Mouse (Mus musculus) right cerebral cortex, adult 18-20 months (tissue): ENCODE results near the gene Ifitm6.
A peak's percentile ranks its signal among the peaks of the same experiment; 100 is the strongest.
"Not testable (repeated sequence)": the region's sequence is repeated elsewhere in the genome, so short reads cannot be mapped to it uniquely, and the experiment has no call there.

Experiments used
- DNase-seq: peaks from one replicate; pipeline ENCODE4 v3.0.0; 2022; ENCODE audit warnings: mixed read lengths

The Ifitm6 gene

GRCm38 (mm10) chr7:141040867-141041606 lies 23.3 kb upstream of the Ifitm6 start:
- no peak for DNase-seq

- DNase-seq = no peak
These were observed 21.8 kb upstream of the Ifitm6 start for GRCm38 (mm10) chr7:141039386-141040107.

- DNase-seq = no peak
These were observed 20.6 kb upstream of the Ifitm6 start for GRCm38 (mm10) chr7:141038090-141039032.

- DNase-seq = not testable (repeated sequence)
These were observed 18.9 kb upstream of the Ifitm6 start for GRCm38 (mm10) chr7:141036624-141037023.

GRCm38 (mm10) chr7:141032458-141033167 lies 14.9 kb upstream of the Ifitm6 start:
- DNase-seq = no peak

GRCm38 (mm10) chr7:141030390-141030789 lies 12.7 kb upstream of the Ifitm6 start:
- DNase-seq = no peak

- DNase-seq = no peak
These were observed 11.1 kb upstream of the Ifitm6 start, which contains the start of gene Gm17387 for GRCm38 (mm10) chr7:141028831-141029230. TSS of gene Gm17387 (plus strand) at chr7:141029131.

- DNase-seq = no peak
These were observed 9.0 kb upstream of the Ifitm6 start for GRCm38 (mm10) chr7:141026740-141027098.

GRCm38 (mm10) chr7:141026097-141026739 lies 8.5 kb upstream of the Ifitm6 start:
- no peak for DNase-seq

GRCm38 (mm10) chr7:141024865-141025838 lies 7.4 kb upstream of the Ifitm6 start:
- no peak for DNase-seq

GRCm38 (mm10) chr7:141021489-141022449 lies 4.0 kb upstream of the Ifitm6 start:
- no peak for DNase-seq

GRCm38 (mm10) chr7:141019028-141019427 lies 1.3 kb upstream of the Ifitm6 start:
- no peak for DNase-seq

GRCm38 (mm10) chr7:141016707-141017697 lies 722 bp downstream of the Ifitm6 start:
- no peak for DNase-seq

- no peak for DNase-seq
These were observed 6.4 kb downstream of the Ifitm6 start for GRCm38 (mm10) chr7:141011238-141011770.

- no peak for DNase-seq
These were observed 7.1 kb downstream of the Ifitm6 start, which contains the start of gene Ifitm3 for GRCm38 (mm10) chr7:141010593-141010992. TSS of gene Ifitm3 (minus strand) at chr7:141010770.

GRCm38 (mm10) chr7:141009665-141010064 lies 8.1 kb downstream of the Ifitm6 start:
- DNase-seq = no peak

GRCm38 (mm10) chr7:141008938-141009660 lies 8.6 kb downstream of the Ifitm6 start:
- peak; percentile 31 for DNase-seq
